Mouse (Mus musculus): ENCODE data around the gene Slc12a8.
A peak's percentile ranks its signal among the peaks of the same experiment; 100 is the strongest.

The Slc12a8 gene

GRCm38 (mm10) chr16:33621836-33622235, 104.7 kb downstream of the Slc12a8 start:
- no peak for DNase-seq

GRCm38 (mm10) chr16:33624586-33624985, 107.5 kb downstream of the Slc12a8 start:
- DNase-seq: no peak

GRCm38 (mm10) chr16:33629539-33629938, 112.4 kb downstream of the Slc12a8 start:
- no peak for DNase-seq

GRCm38 (mm10) chr16:33635836-33636595, 118.9 kb downstream of the Slc12a8 start:
- no peak for DNase-seq

- no peak for DNase-seq
These were observed 124.7 kb downstream of the Slc12a8 start for GRCm38 (mm10) chr16:33641779-33642178.

- no peak for DNase-seq
These were observed 136.0 kb downstream of the Slc12a8 start for GRCm38 (mm10) chr16:33653116-33653515.

GRCm38 (mm10) chr16:33655443-33655842, 138.3 kb downstream of the Slc12a8 start:
- no peak for DNase-seq

GRCm38 (mm10) chr16:33657191-33657590, 140.1 kb downstream of the Slc12a8 start:
- DNase-seq: no peak

- no peak for DNase-seq
These were observed 141.0 kb downstream of the Slc12a8 start for GRCm38 (mm10) chr16:33658121-33658520.

GRCm38 (mm10) chr16:33659521-33659920, 142.4 kb downstream of the Slc12a8 start:
- DNase-seq: no peak

GRCm38 (mm10) chr16:33660125-33660524, 143.0 kb downstream of the Slc12a8 start:
- peak; percentile 6 for DNase-seq

GRCm38 (mm10) chr16:33662841-33663240, 145.7 kb downstream of the Slc12a8 start:
- DNase-seq: no peak

GRCm38 (mm10) chr16:33666226-33666625, 149.1 kb downstream of the Slc12a8 start:
- DNase-seq: no peak

GRCm38 (mm10) chr16:33666985-33667538, 149.9 kb downstream of the Slc12a8 start:
- DNase-seq: no peak

GRCm38 (mm10) chr16:33668448-33668847, 151.3 kb downstream of the Slc12a8 start:
- no peak for DNase-seq

- no peak for DNase-seq
These were observed 151.9 kb downstream of the Slc12a8 start for GRCm38 (mm10) chr16:33669072-33669471.

GRCm38 (mm10) chr16:33670340-33670739, 153.2 kb downstream of the Slc12a8 start:
- DNase-seq: no peak

GRCm38 (mm10) chr16:33670933-33671332, 153.8 kb downstream of the Slc12a8 start:
- DNase-seq: no peak

- DNase-seq: no peak
These were observed 155.1 kb downstream of the Slc12a8 start for GRCm38 (mm10) chr16:33672188-33672587.

GRCm38 (mm10) chr16:33672643-33673042, 155.5 kb downstream of the Slc12a8 start:
- no peak for DNase-seq

GRCm38 (mm10) chr16:33673530-33674109, 156.5 kb downstream of the Slc12a8 start:
- peak; percentile 57 for DNase-seq

GRCm38 (mm10) chr16:33675151-33675847, 158.2 kb downstream of the Slc12a8 start:
- DNase-seq: no peak

GRCm38 (mm10) chr16:33675848-33676184, 158.7 kb downstream of the Slc12a8 start:
- DNase-seq: no peak
